Mouse (Mus musculus) neural tube, embryonic 10.5 days (tissue): ENCODE measurements around the gene Klhl35.

Experiments used
- DNase-seq: peaks from one replicate; pipeline ENCODE4 v3.0.0-alpha.2; 2017; ENCODE audit warnings: low spot score; ENCODE audit errors: extremely low spot score

The Klhl35 gene

GRCm38 (mm10) chr7:99465811-99466210 is at the start of gene Klhl35:
Gene Klhl35 (plus strand): TSS chr7:99466004.
- peak; percentile 51 for DNase-seq

GRCm38 (mm10) chr7:99419311-99419710 is 46.5 kb upstream of the Klhl35 start:
- no peak for DNase-seq

DNA sequence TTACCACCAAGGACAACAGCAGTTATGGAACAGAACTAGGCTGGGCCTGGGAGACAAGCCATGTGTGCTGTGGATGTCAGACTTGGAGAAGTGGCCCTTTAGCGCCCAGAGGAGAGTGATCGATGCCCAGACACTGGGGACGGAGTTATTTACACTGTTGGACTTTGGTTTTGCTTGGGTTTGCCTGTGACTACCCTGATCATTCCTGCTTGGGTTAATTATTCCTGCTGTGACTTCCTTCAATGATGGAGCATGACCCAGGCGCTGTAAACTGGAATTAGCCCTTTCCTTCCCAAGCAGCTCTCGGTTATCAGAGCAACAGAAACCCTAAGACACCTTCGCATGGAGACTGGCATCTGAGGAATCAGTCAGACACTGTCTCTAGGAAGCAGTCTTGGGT is 44.8 kb upstream of the Klhl35 start:
- no peak for DNase-seq

- DNase-seq = no peak
Measured at GRCm38 (mm10) chr7:99424538-99425155, 41.2 kb upstream of the Klhl35 start.

GRCm38 (mm10) chr7:99425706-99426105 is 40.1 kb upstream of the Klhl35 start:
- no peak for DNase-seq

DNA sequence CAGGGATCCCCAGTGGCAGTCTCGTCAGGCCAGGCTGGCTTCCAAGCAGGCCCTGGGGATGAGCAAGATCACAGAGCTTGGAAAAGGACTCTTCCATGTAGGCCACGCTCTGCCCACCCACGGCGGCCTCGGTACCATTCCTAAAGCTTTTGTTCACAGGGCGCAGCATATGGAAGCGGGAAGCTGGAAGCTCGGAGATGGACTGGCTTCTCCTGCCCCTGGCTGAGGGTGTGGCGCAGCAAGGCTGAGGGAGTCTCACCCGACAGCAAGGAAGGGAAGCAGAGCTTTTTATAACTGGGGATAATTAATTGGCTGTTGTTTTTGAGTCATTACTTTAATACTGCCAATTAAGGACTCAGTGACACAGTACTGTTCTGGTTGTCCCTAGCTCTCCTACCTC is 38.8 kb upstream of the Klhl35 start:
- no peak for DNase-seq

DNA sequence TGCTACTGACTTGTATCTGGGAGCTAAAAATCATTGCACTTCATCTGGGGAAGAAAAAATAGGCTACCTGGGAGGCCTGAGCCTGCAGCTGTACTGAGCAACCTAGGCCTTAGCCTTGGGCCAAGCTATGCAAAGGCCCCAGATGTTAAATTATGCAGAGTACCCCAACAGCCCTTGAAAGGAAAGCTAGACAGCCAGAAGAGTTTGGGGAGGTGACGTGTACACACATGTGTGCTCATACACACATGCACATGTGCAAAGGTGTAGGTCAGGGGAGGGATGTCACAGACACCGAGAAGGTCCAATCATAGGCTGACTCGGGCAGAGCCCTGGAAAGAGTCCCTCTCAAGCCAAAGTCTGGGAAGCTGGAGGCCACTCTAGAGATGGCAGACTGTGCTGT is 37.8 kb upstream of the Klhl35 start:
- DNase-seq = no peak

GRCm38 (mm10) chr7:99428836-99429235 is 37.0 kb upstream of the Klhl35 start:
- DNase-seq = no peak

GRCm38 (mm10) chr7:99429786-99430185 is 36.0 kb upstream of the Klhl35 start:
- DNase-seq = no peak

GRCm38 (mm10) chr7:99430246-99430645 is 35.6 kb upstream of the Klhl35 start:
- DNase-seq = no peak

DNA sequence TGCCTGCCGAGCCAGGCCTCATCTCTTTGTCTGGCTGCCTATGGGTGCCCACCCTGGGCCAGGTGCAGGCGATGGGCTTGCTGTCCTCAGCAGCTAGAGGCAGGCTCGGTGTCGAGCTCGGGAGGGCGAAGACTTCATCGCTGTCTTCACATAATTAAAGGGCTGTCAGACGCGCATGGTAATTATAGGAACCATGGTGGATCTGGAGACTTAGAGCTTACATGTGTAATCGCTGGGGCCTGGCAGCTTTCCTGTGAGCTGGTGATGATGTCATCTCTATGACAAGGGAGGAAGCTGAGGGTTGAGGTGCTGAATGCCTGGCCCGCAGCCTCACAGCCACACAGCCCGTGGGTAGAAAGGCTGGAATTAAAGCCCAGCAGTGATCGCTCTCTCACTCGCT is 33.6 kb upstream of the Klhl35 start:
- DNase-seq = no peak

DNA sequence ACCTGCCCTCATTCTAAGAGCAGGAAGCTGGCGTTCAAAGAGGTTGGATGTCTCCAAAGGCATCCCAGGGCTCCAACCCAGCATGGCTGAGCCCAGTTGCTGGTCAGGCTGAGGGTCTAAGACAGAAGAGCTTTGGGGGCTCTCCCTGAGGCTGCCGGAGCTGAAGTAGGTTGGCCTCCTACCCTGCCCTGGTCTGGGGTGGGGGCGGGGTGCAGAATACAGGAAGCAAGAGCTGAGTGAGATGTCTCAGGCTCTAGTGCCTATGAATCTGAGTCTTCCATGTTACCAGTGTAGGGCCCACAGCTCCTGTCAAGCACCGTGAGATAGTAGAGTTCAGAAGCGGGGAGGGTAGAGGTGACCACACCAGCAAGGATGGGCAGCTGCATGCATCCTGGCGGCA is 32.9 kb upstream of the Klhl35 start:
- DNase-seq = no peak

DNA sequence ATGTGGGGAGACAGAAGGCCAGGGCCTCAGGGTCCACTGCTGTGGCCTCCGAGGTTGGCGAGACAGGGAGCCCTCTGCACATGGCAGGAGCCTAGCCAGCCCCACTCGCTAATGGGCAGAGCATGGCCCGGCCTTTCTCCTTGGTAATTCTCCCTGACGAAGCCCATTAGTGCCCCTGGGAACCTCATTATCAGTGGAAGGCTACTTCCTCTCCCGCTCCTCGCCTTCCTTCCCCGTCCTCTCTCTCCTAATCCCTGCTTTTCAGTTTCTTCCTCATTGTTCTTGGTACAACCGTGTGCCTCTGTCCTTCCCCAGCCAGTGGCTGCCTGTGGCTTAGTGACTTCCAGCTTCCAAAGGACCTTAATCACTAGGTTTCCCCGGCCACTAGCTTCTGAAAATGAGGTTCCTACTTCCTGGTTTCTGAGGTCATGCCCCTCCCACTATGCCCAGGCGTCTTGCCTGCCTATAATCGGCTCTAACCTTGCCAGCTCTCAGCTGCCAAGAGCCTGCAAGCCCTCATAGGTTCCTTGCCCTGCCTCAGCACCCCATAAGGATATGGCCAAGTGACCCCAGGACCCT is 31.0 kb upstream of the Klhl35 start:
- no peak for DNase-seq

- peak; percentile 34 for DNase-seq
Measured at GRCm38 (mm10) chr7:99436530-99436929, 29.3 kb upstream of the Klhl35 start.

DNA sequence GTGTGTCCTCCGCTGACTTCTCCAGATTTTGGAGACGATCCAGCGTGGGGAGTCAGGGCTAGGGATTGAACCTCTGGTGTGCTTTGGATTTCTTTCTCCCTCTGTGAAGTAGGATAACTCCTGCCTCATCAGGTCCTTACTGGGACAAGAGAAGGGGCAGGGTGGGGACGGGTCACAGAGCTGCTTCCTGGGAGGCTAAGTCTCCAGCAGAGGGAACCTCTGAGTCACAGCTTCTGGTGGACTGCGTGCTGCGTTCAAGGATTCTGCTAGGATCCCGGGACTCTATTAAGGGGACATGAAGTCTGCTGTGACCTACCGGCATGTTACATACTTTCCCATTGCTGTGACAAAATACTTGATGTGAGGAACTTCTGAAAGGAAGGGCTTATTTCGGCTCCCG is 26.9 kb upstream of the Klhl35 start:
- no peak for DNase-seq

DNA sequence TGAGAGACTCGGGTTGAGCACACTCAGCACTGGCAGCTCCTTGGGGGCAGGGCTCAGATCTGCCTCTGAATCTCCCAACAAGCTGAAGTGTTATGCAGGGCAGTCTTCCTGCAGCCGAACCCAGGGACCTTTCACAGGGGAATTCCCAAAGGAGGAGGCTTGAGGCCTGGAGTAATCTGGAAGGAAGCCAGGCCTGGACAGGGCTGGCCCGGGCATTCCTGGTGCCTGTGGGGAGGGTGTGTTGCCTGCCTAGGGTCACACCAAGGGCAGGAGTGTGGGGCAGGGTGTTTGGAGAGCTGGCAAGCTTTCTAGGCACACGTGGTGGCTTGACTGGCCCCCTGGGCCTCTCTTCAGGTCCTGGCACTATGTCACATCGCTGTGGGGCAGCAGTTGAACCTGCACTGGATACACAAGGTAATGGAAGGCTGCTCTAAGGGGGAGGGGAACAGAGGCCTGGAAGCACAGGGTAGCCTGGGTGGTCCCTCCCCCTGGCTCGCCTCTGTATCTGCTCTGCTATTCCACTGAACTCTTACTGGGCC is 24.2 kb upstream of the Klhl35 start:
- DNase-seq = no peak

DNA sequence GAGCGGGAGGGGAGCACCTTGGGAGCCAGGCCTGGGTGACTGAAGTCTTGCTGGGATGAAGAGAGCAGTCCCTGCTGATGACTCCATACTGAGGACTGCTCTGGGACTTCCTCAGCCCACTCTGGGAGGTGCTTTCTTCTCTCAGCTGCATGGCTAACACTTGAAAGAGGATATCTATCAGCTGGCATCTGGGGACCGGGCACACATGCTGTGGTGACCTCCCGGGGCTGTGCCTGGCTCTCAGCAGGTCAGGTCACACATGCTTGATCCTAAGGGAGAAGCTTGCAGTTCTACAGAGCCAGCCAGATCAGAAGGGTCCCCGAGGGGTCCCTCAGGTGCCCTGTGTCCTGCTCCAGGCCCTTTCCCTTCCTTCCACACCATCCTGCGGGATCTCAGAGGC is 22.6 kb upstream of the Klhl35 start:
- no peak for DNase-seq

GRCm38 (mm10) chr7:99444012-99444411 is 21.8 kb upstream of the Klhl35 start:
- no peak for DNase-seq

DNA sequence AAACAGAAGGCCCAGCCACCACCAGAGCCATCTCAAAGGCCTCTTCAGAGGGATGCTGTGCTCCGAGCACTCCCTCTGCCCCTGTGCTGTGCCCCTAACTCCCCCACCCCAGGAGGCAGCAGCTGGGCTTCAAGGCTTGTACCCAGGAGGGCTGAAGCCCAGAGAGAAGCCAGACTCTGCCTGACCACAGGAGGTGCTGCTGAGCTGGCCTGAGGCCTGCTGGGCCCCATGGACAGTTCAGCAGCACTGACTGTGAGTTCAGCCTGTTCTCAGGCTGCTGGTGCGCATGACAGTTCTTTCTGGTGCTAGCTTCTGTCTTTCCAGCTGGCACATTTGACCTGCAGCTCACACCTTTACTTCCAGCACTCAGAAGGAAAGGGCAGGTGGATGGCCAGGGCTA is 20.0 kb upstream of the Klhl35 start:
- DNase-seq = no peak

GRCm38 (mm10) chr7:99447323-99447722 is 18.5 kb upstream of the Klhl35 start:
- no peak for DNase-seq

DNA sequence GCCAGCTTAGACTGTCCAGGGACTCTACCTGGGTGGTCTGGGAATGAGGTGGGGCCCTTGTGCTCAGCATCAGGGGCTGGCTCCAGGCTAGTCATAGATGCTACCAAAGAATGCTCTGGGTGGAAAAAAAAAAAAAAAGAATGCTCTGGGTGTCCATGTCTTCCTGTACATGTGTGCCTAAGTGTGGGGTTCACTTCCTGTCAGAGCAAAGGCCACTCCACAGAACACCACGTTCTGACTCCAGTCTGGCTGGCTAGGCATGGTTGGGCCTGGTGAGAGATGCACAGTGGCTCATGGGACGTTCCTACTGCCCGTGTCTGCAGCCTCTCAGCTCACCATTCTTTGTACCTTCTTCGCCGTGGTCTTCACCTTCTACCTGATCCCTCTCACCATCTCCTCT is 17.2 kb upstream of the Klhl35 start:
- no peak for DNase-seq

- no peak for DNase-seq
Measured at GRCm38 (mm10) chr7:99449063-99449462, 16.7 kb upstream of the Klhl35 start.

DNA sequence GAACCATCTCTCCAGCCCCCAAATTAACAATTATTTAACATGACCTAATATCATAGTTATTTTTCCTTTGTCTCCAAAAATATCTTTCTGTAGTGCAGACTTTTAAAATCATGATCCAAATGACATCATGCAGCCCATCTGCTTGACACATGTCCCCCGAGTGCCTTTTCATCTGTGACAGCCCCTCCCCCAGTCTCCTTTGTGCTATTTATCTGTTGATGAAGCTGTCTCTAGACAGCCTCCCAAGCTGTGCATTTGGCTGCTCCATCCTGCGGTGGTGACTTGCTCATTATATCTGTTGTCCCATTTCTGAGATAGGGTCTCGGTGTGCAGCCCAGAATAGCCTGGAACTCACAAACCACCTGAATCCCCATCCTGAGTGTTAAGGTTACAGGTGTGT is 16.1 kb upstream of the Klhl35 start:
- DNase-seq = no peak
